Mouse (Mus musculus) midbrain, postnatal 0 days (tissue): ENCODE measurements around the gene Gm42906. TPM values are rescaled to one million over a fixed set of nuclear protein-coding genes. Genes with fewer than 3 reads are reported as not detected.

Experiments used
- ATAC-seq: fragments of 200-750 bp; cut with Nextera tagmentation; 2 replicates; pipeline ENCODE4 v1.8.0; 2017; ENCODE audit warnings: moderate number of reproducible peaks, mild to moderate bottlenecking, moderate TSS enrichment, moderate library complexity; ENCODE audit not compliant: low FRiP score
- DNase-seq: peaks from one replicate; pipeline ENCODE4 v3.0.0-alpha.2; 2015; ENCODE audit warnings: low spot score
- H3K27ac ChIP-seq: fragments of 300-500 bp; sonication (generic); 2 replicates; pipeline ENCODE4 v1.5.1; 2014; ENCODE audit warnings: low read depth, mild to moderate bottlenecking, low read length, mixed read lengths
- H3K27me3 ChIP-seq: fragments of 300-500 bp; sonication (generic); 2 replicates; pipeline ENCODE4 v1.6.1; 2014; ENCODE audit warnings: low read length, control low read depth, mixed read lengths; ENCODE audit not compliant: insufficient read depth
- H3K36me3 ChIP-seq: fragments of 300-500 bp; sonication (generic); 2 replicates; pipeline ENCODE4 v1.6.1; 2014; ENCODE audit warnings: low read length, control low read depth, mixed read lengths; ENCODE audit not compliant: insufficient read depth
- H3K4me1 ChIP-seq: fragments of 300-500 bp; sonication (generic); 2 replicates; pipeline ENCODE4 v1.6.1; 2014; ENCODE audit warnings: mild to moderate bottlenecking, control low read depth, antibody characterized with exemption, low read length, mixed read lengths; ENCODE audit not compliant: insufficient read depth
- H3K4me2 ChIP-seq: fragments of 300-500 bp; sonication (generic); 2 replicates; pipeline ENCODE4 v1.6.1; 2014; ENCODE audit warnings: low read depth, mild to moderate bottlenecking, low read length, mixed read lengths; ENCODE audit not compliant: poor library complexity, severe bottlenecking
- H3K4me3 ChIP-seq: fragments of 300-500 bp; sonication (generic); 2 replicates; pipeline ENCODE4 v1.5.1; 2014; ENCODE audit warnings: low read depth, mild to moderate bottlenecking, low read length, moderate library complexity
- H3K9ac ChIP-seq: fragments of 300-500 bp; sonication (generic); replicated peaks from 2 replicates; pipeline ENCODE4 v1.6.1; 2014; ENCODE audit warnings: mild to moderate bottlenecking, low read length, moderate library complexity, mixed read lengths; ENCODE audit not compliant: poor library complexity, severe bottlenecking
- H3K9me3 ChIP-seq: fragments of 300-500 bp; sonication (generic); 2 replicates; pipeline ENCODE4 v1.6.1; 2016; ENCODE audit warnings: low read length, control low read depth
- CTCF ChIP-seq: IDR thresholded peaks from 2 replicates; pipeline ENCODE4 v1.5.1; 2016; ENCODE audit warnings: antibody characterized with exemption, mild to moderate bottlenecking
- WGBS: fragments of 180-500 bp; shearing (Covaris S2); extraction: QIAGEN DNeasy Blood & Tissue Kit; methylation state at CpG from one replicate; pipeline ENCODE4 v1.1.7; 2014; 5-methylcytosine and 5-hydroxymethylcytosine counted together
- polyA plus RNA-seq: library from polyadenylated mRNA; unstranded; fragments of >200 nt; fragmentation: Nextera tagmentation; extraction: Ambion mirVana; gene quantifications from 2 replicates; pipeline ENCODE4 v1.2.1, GENCODE M21; 2015
- total RNA-seq: library from RNA; depleted of rRNA; stranded (reverse); fragments of >200 nt; gene quantifications from 2 replicates; pipeline ENCODE4 v1.2.3, GENCODE M21; 2014

Gm42906 gene
- total and polyA plus RNA-seq, 2 experiments from 2014 or later = not detected

DNA sequence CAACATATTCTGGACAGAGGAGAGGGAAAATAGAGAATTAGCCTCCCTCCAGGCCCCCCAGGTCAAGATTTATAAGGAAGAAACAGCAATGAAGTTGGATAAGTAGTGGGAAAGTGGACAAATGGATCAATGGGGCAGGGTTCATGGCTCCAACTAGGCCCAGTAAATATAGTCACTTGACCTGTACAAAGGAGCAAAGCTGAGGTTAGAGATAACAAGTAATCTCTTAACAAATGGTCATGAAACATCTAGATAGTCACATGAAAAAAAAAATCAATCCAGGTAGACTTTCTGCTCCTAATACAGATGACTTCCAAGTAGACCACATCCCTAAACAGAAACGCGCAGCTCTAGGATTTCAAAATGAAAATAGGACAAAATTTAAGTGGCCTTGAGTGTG lies 350.0 kb downstream of the Gm42906 start:
- ATAC-seq (no peak), DNase-seq (no peak)
- H3K27ac ChIP-seq = no peak overlapping the region
- no peaks in the 10 kb centered on the region for H3K36me3 ChIP-seq
- TF ChIP-seq CTCF = no peak
- H3K27me3 ChIP-seq = no peaks in the 10 kb centered on the region
- H3K4me3 ChIP-seq = no peak overlapping the region
- H3K9ac ChIP-seq = no peak overlapping the region
- no peak overlapping the region for H3K4me2 ChIP-seq
- no peaks in the 10 kb centered on the region for H3K9me3 ChIP-seq
- no peaks in the 10 kb centered on the region for H3K4me1 ChIP-seq
- WGBS = 95% methylated on average over 2 of the region's 2 CpGs

GRCm38 (mm10) chr5:151076917-151077316 lies 351.0 kb downstream of the Gm42906 start:
- Histone ChIP-seq H3K27ac (no peak overlapping the region), H3K4me3 (no peak overlapping the region), H3K4me1 (no peaks in the 10 kb centered on the region), H3K9ac (no peak overlapping the region), H3K4me2 (no peak overlapping the region), H3K27me3 (no peaks in the 10 kb centered on the region), H3K36me3 (no peaks in the 10 kb centered on the region), H3K9me3 (no peaks in the 10 kb centered on the region)
- no peak for ATAC-seq
- no peak for DNase-seq
- no peak for TF ChIP-seq CTCF
- 60% methylated on average over 3 of the region's 3 CpGs for WGBS

DNA sequence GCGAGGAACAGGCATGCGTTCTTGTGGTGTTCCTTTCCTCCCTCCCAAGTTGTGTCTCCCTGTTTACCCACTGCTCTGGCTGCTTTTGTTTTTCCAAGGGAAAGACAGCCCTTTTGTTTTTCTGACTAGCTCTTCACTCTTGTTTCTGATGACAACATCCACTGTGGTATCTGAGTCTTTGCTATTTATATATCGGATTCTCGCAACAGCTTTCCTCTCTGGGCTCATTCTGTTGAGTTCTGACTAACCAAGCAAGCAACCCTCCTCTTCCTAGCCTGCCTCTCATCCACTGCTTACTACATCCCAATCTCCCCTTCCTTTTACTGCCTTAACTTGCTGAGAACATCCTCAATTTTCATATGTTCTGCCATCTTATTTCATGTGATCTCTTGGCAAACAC lies 353.7 kb downstream of the Gm42906 start:
- TF ChIP-seq CTCF = no peak
- H3K27ac ChIP-seq = no peak overlapping the region
- no peaks in the 10 kb centered on the region for H3K9me3 ChIP-seq
- no peak overlapping the region for H3K4me3 ChIP-seq
- H3K9ac ChIP-seq = no peak overlapping the region
- DNase-seq (no peak), ATAC-seq (no peak)
- no peaks in the 10 kb centered on the region for H3K36me3 ChIP-seq
- H3K4me1 ChIP-seq = no peaks in the 10 kb centered on the region
- 79% methylated on average over 4 of the region's 4 CpGs for WGBS
- no peak overlapping the region for H3K4me2 ChIP-seq
- H3K27me3 ChIP-seq = no peaks in the 10 kb centered on the region

DNA sequence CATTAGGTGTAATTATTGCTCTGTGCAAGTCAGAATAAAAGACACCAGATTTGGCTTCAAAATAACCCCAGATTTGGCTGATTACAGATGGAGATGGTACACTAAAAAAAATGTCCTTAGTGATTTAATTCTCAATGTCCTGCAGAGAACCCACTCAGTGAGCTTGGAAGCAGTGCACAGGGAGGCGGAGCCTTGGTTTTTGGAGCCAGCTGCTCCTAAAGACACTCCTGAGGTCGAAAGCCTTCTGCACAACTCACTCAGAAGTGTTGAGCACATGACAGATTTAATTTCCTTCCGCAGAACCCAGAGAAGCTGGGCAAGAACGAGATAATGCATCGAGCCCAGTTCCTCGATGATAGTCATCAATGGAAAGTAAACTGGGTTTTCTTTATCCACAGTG lies 356.5 kb downstream of the Gm42906 start:
- Histone ChIP-seq H3K27ac (no peak overlapping the region), H3K9ac (no peak overlapping the region), H3K4me3 (no peak overlapping the region), H3K27me3 (no peaks in the 10 kb centered on the region), H3K4me1 (no peaks in the 10 kb centered on the region), H3K9me3 (no peaks in the 10 kb centered on the region), H3K36me3 (no peaks in the 10 kb centered on the region), H3K4me2 (no peak overlapping the region)
- DNase-seq (no peak), ATAC-seq (no peak)
- WGBS = 70% methylated on average over 6 of the region's 6 CpGs
- no peak for TF ChIP-seq CTCF

DNA sequence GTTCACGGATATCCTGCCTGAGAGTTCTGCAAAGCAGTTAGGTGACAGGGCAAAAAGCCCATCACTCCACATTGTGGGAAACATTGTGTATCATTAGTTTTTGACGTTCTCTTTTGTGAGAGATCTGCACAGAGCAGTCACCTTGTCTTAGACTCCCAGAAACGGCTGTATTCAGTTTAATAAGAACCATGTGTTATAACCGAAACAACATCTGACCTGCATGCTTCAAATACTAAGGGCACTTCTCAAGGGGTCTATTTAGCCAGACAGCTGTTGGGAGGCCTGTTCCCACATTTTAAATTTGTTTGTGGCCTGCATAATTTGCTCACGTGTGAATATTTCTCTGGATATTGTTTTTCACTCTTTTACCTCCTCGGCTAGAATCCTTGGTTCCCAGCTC lies 357.1 kb downstream of the Gm42906 start:
- Histone ChIP-seq H3K27me3 (no peaks in the 10 kb centered on the region), H3K4me2 (no peak overlapping the region), H3K27ac (no peak overlapping the region), H3K36me3 (no peaks in the 10 kb centered on the region), H3K9me3 (no peaks in the 10 kb centered on the region), H3K9ac (no peak overlapping the region), H3K4me3 (no peak overlapping the region), H3K4me1 (no peaks in the 10 kb centered on the region)
- ATAC-seq = no peak
- no peak for DNase-seq
- no peak for TF ChIP-seq CTCF
- 76% methylated on average over 6 of the region's 6 CpGs for whole genome bisulfite sequencing

DNA sequence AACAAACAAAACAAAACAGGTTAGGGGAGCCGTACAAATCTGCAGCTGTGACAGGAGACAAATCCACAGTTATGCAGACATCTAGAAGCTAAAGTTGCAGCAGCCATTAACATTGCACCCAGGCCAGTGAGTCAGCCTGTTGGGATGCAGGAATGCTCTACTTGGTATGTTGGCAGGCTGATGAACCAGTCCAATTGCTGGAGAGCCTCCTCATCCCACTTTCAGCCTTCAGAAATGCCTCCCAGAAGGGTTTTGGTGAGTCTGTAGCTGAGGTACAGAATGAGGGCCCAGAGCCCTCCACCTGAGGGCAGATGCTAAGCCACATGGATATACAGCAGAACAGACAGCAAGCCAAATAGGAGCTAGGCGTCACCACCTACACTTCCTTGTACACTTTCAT lies 358.4 kb downstream of the Gm42906 start:
- no peak for DNase-seq
- no peaks in the 10 kb centered on the region for H3K36me3 ChIP-seq
- no peak for ATAC-seq
- H3K4me1 ChIP-seq = no peaks in the 10 kb centered on the region
- no peak overlapping the region for H3K4me3 ChIP-seq
- H3K27ac ChIP-seq = no peak overlapping the region
- no peak for TF ChIP-seq CTCF
- H3K9me3 ChIP-seq = no peaks in the 10 kb centered on the region
- no peak overlapping the region for H3K9ac ChIP-seq
- H3K4me2 ChIP-seq = no peak overlapping the region
- H3K27me3 ChIP-seq = no peaks in the 10 kb centered on the region
- 88% methylated on average over 2 of the region's 2 CpGs for WGBS
